Mouse (Mus musculus): ENCODE data around the gene Ccdc57.

DNA sequence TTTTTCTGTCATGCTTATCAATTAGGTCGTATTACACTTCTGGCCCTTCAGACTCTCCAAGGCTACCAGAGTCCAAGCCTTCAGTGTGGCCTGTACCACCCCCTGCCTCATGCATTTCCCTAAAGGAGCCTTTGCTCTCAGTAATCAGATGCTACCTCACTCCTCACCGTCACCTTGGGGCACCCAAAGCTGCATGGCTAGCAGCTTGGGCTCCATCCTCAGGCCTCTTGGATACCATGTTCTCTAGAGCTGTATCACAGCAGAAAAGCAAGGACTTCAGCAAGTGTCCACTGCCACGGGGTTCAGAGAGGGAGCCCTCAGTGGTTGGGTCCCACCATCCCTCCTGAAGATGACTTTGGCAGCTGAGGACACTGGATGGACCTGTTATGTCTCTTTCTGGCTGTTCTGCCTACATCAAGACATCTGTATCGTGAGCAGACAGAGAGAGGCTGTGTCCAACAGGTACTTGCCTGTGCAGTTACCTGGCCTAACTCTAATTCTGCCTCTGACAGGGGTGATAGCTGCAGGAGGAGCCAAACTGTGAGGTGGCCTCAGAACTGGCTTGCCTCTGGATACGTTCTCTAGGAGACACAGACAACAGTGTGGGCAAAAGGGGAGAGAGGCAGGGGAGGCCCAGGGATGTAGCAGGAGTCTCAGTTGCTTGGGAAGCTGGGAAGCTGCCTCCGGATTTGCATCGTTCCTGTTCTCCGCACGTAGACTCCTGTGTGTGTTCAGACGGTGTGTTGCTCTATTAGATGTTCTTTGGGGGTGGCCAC lies 102.7 kb downstream of the Ccdc57 start:
- TF ChIP-seq CTCF (IDR thresholded peaks at IDR 0.05; ENCODE audit: insufficient read depth, low read length) = no peak
- no peak for TF ChIP-seq POLR2A (IDR thresholded peaks at IDR 0.05; ENCODE audit: borderline replicate concordance, extremely low read depth, low read depth, low read length)

Data from lung, adult 2 months (tissue).